Mouse (Mus musculus) heart, postnatal 0 days (tissue): ENCODE data around the gene Inka2.

Source experiments
- CTCF ChIP-seq: IDR thresholded peaks from 2 replicates; pipeline ENCODE4 v1.5.1; 2016; ENCODE audit warnings: antibody characterized with exemption, control low read depth, low read depth
- EP300 ChIP-seq: IDR thresholded peaks from 2 replicates; pipeline ENCODE4 v1.6.1; 2016; ENCODE audit warnings: antibody characterized with exemption, low read depth

GRCm38 (mm10) chr3:105704031-105705008 lies at the start of gene Inka2:
- TF ChIP-seq CTCF (no peak), EP300 (0 out of 2 replicates have a peak, but pooled peaks have one; percentile 36)
